Mouse (Mus musculus) kidney, adult 18-20 months (tissue): ENCODE results near the gene Ceacam12.
"Not testable (repeated sequence)": the region's sequence is repeated elsewhere in the genome, so short reads cannot be mapped to it uniquely, and the experiment has no call there.

ENCODE experiments used
- DNase-seq: peaks from one replicate; pipeline ENCODE4 v3.0.0; 2021

Gene Ceacam12

GRCm38 (mm10) chr7:18065629-18066028 lies at the start of gene Ceacam12:
Gene Ceacam12, plus strand, starts transcription at chr7:18065929.
- DNase-seq = no peak

GRCm38 (mm10) chr7:18073821-18074220 lies 8.1 kb downstream of the Ceacam12 start:
- not testable (repeated sequence) for DNase-seq

- no peak for DNase-seq
These were observed 35.1 kb downstream of the Ceacam12 start for GRCm38 (mm10) chr7:18100785-18101184.
